Mouse (Mus musculus): ENCODE measurements around the gene Psmb6. TPM values are rescaled to one million over a fixed set of nuclear protein-coding genes. Genes with fewer than 3 reads are reported as not detected.

The Psmb6 gene
- 112 and 144 TPM in 2 replicates for total RNA-seq (2015)
- 182 and 211 TPM in 2 replicates for total RNA-seq (2017)

- peak; percentile 100 for ATAC-seq (ENCODE audit: poor library complexity, severe bottlenecking)
Observed at GRCm38 (mm10) chr11:70525184-70525678, at the start of gene Psmb6. Psmb6 (plus strand) TSS chr11:70525367.

GRCm38 (mm10) chr11:70485498-70485897, 39.7 kb upstream of the Psmb6 start:
- no peak for ATAC-seq (ENCODE audit: poor library complexity, severe bottlenecking)

GRCm38 (mm10) chr11:70487816-70488215, 37.4 kb upstream of the Psmb6 start:
- ATAC-seq (ENCODE audit: poor library complexity, severe bottlenecking) = no peak

GRCm38 (mm10) chr11:70489138-70489537, 36.0 kb upstream of the Psmb6 start:
- no peak for ATAC-seq (ENCODE audit: poor library complexity, severe bottlenecking)

GRCm38 (mm10) chr11:70489684-70490083, 35.5 kb upstream of the Psmb6 start:
- ATAC-seq (ENCODE audit: poor library complexity, severe bottlenecking) = peak; percentile 95

GRCm38 (mm10) chr11:70499566-70500475, 25.3 kb upstream of the Psmb6 start:
- ATAC-seq (ENCODE audit: poor library complexity, severe bottlenecking) = no peak

- ATAC-seq (ENCODE audit: poor library complexity, severe bottlenecking) = no peak
Observed at GRCm38 (mm10) chr11:70500476-70500812, 24.7 kb upstream of the Psmb6 start.

- ATAC-seq (ENCODE audit: poor library complexity, severe bottlenecking) = no peak
Observed at GRCm38 (mm10) chr11:70502018-70502417, 23.1 kb upstream of the Psmb6 start.

GRCm38 (mm10) chr11:70504970-70505369, 20.2 kb upstream of the Psmb6 start, which contains the start of gene Tm4sf5:
Tm4sf5 (plus strand) TSS chr11:70505244.
- no peak for ATAC-seq (ENCODE audit: poor library complexity, severe bottlenecking)

- peak; percentile 77 for ATAC-seq (ENCODE audit: poor library complexity, severe bottlenecking)
Observed at GRCm38 (mm10) chr11:70506385-70506784, 18.8 kb upstream of the Psmb6 start.

- ATAC-seq (ENCODE audit: poor library complexity, severe bottlenecking) = no peak
Observed at GRCm38 (mm10) chr11:70506962-70507515, 18.1 kb upstream of the Psmb6 start.

GRCm38 (mm10) chr11:70509753-70510564, 15.2 kb upstream of the Psmb6 start:
- peak; percentile 76 for ATAC-seq (ENCODE audit: poor library complexity, severe bottlenecking)

- no peak for ATAC-seq (ENCODE audit: poor library complexity, severe bottlenecking)
Observed at GRCm38 (mm10) chr11:70511242-70511641, 13.9 kb upstream of the Psmb6 start.

GRCm38 (mm10) chr11:70511825-70512224, 13.3 kb upstream of the Psmb6 start:
- no peak for ATAC-seq (ENCODE audit: poor library complexity, severe bottlenecking)

- no peak for ATAC-seq (ENCODE audit: poor library complexity, severe bottlenecking)
Observed at GRCm38 (mm10) chr11:70512709-70513342, 12.3 kb upstream of the Psmb6 start.

GRCm38 (mm10) chr11:70513520-70513919, 11.6 kb upstream of the Psmb6 start:
- no peak for ATAC-seq (ENCODE audit: poor library complexity, severe bottlenecking)

GRCm38 (mm10) chr11:70514288-70514687, 10.9 kb upstream of the Psmb6 start, which contains the start of gene Vmo1:
Vmo1 (minus strand) TSS chr11:70514616.
- ATAC-seq (ENCODE audit: poor library complexity, severe bottlenecking) = no peak

- ATAC-seq (ENCODE audit: poor library complexity, severe bottlenecking) = 0 out of 2 replicates have a peak, but pooled peaks have one; percentile 45
Observed at GRCm38 (mm10) chr11:70516352-70516751, 8.8 kb upstream of the Psmb6 start.

- ATAC-seq (ENCODE audit: poor library complexity, severe bottlenecking) = no peak
Observed at GRCm38 (mm10) chr11:70518436-70518835, 6.7 kb upstream of the Psmb6 start.

GRCm38 (mm10) chr11:70518923-70519322, 6.2 kb upstream of the Psmb6 start, which contains the start of gene Gltpd2:
Gltpd2 (plus strand) TSS chr11:70519196.
- no peak for ATAC-seq (ENCODE audit: poor library complexity, severe bottlenecking)

Measured in megakaryocyte, adult 5-6 weeks (primary cell).